Mouse (Mus musculus): ENCODE measurements around the gene Ralgps1. TPM values are rescaled to one million over a fixed set of nuclear protein-coding genes. Genes with fewer than 3 reads are reported as not detected.

Gene Ralgps1
- polyA plus RNA-seq, 1 experiment = 0.47 TPM

- Histone ChIP-seq H3K79me3 (ENCODE audit: low read depth) (peaks cover 87% of the 10 kb centered on the region), H3K4me3 (ENCODE audit: insufficient read depth, poor library complexity, severe bottlenecking) (no peak overlapping the region), H3K36me3 (ENCODE audit: control insufficient read depth, insufficient read depth) (peaks cover 75% of the 10 kb centered on the region), H3K79me2 (ENCODE audit: control insufficient read depth, insufficient read depth) (peaks cover 95% of the 10 kb centered on the region), H3K27me3 (ENCODE audit: control insufficient read depth, insufficient read depth, insufficient read length) (no peaks in the 10 kb centered on the region), H3ac (ENCODE audit: control insufficient read depth, insufficient read length, low read depth) (peak overlapping the region; percentile 52)
- TF ChIP-seq MYOD1 (IDR thresholded peaks at IDR 0.05; ENCODE audit: control insufficient read depth, insufficient read length, low read depth) = no peak
- no peak for TF ChIP-seq CEBPB (IDR thresholded peaks at IDR 0.05; ENCODE audit: low read depth)
- no peak for TF ChIP-seq MAX (IDR thresholded peaks at IDR 0.05)
- no peak for TF ChIP-seq CTCF (IDR thresholded peaks at IDR 0.05; ENCODE audit: control insufficient read depth, insufficient read depth, insufficient read length)
- TF ChIP-seq FOSL1 (IDR thresholded peaks at IDR 0.05; ENCODE audit: insufficient read depth, low read length, poor library complexity, severe bottlenecking) = no peak
These were observed 150.5 kb downstream of the Ralgps1 start for GRCm38 (mm10) chr2:33220674-33221338.

GRCm38 (mm10) chr2:33220246-33220645 is 151.0 kb downstream of the Ralgps1 start:
- H3ac ChIP-seq (ENCODE audit: control insufficient read depth, insufficient read length, low read depth) = peak overlapping the region; percentile 36
- peaks cover 70% of the 10 kb centered on the region for H3K36me3 ChIP-seq (ENCODE audit: control insufficient read depth, insufficient read depth)
- H3K4me3 ChIP-seq (ENCODE audit: insufficient read depth, poor library complexity, severe bottlenecking) = peak overlapping the region; percentile 3
- no peaks in the 10 kb centered on the region for H3K27me3 ChIP-seq (ENCODE audit: control insufficient read depth, insufficient read depth, insufficient read length)
- H3K79me3 ChIP-seq (ENCODE audit: low read depth) = peaks cover 83% of the 10 kb centered on the region
- TF ChIP-seq MAX (IDR thresholded peaks at IDR 0.05) = no peak
- TF ChIP-seq CEBPB (IDR thresholded peaks at IDR 0.05; ENCODE audit: low read depth) = no peak
- no peak for TF ChIP-seq CTCF (IDR thresholded peaks at IDR 0.05; ENCODE audit: control insufficient read depth, insufficient read depth, insufficient read length)
- no peak for TF ChIP-seq MYOG (IDR thresholded peaks at IDR 0.05; ENCODE audit: control insufficient read depth, extremely low read depth, insufficient read length)
- no peak for TF ChIP-seq FOSL1 (IDR thresholded peaks at IDR 0.05; ENCODE audit: insufficient read depth, low read length, poor library complexity, severe bottlenecking)
- no peak for TF ChIP-seq MYOD1 (IDR thresholded peaks at IDR 0.05; ENCODE audit: control insufficient read depth, insufficient read length, low read depth)
- TF ChIP-seq USF1 (IDR thresholded peaks at IDR 0.05; ENCODE audit: low read depth) = no peak
- peaks cover 90% of the 10 kb centered on the region for H3K79me2 ChIP-seq (ENCODE audit: control insufficient read depth, insufficient read depth)

GRCm38 (mm10) chr2:33219637-33220036 is 151.6 kb downstream of the Ralgps1 start:
- peaks cover 77% of the 10 kb centered on the region for H3K79me3 ChIP-seq (ENCODE audit: low read depth)
- H3K4me3 ChIP-seq (ENCODE audit: insufficient read depth, poor library complexity, severe bottlenecking) = peak overlapping the region; percentile 95
- no peak for TF ChIP-seq FOSL1 (IDR thresholded peaks at IDR 0.05; ENCODE audit: insufficient read depth, low read length, poor library complexity, severe bottlenecking)
- no peak for TF ChIP-seq MYOG (IDR thresholded peaks at IDR 0.05; ENCODE audit: control insufficient read depth, extremely low read depth, insufficient read length)
- no peak for TF ChIP-seq USF1 (IDR thresholded peaks at IDR 0.05; ENCODE audit: low read depth)
- no peak for TF ChIP-seq CTCF (IDR thresholded peaks at IDR 0.05; ENCODE audit: control insufficient read depth, insufficient read depth, insufficient read length)
- no peak for TF ChIP-seq CEBPB (IDR thresholded peaks at IDR 0.05; ENCODE audit: low read depth)
- TF ChIP-seq MYOD1 (IDR thresholded peaks at IDR 0.05; ENCODE audit: control insufficient read depth, insufficient read length, low read depth) = no peak
- no peak for TF ChIP-seq MAX (IDR thresholded peaks at IDR 0.05)
- peaks cover 64% of the 10 kb centered on the region for H3K36me3 ChIP-seq (ENCODE audit: control insufficient read depth, insufficient read depth)
- H3K27me3 ChIP-seq (ENCODE audit: control insufficient read depth, insufficient read depth, insufficient read length) = no peaks in the 10 kb centered on the region
- H3K79me2 ChIP-seq (ENCODE audit: control insufficient read depth, insufficient read depth) = peaks cover 84% of the 10 kb centered on the region
- H3ac ChIP-seq (ENCODE audit: control insufficient read depth, insufficient read length, low read depth) = peak overlapping the region; percentile 36

GRCm38 (mm10) chr2:33218903-33219625 is 152.2 kb downstream of the Ralgps1 start:
- Histone ChIP-seq H3K79me2 (ENCODE audit: control insufficient read depth, insufficient read depth) (peaks cover 78% of the 10 kb centered on the region), H3K79me3 (ENCODE audit: low read depth) (peaks cover 71% of the 10 kb centered on the region), H3ac (ENCODE audit: control insufficient read depth, insufficient read length, low read depth) (peak overlapping the region; percentile 56), H3K36me3 (ENCODE audit: control insufficient read depth, insufficient read depth) (peaks cover 58% of the 10 kb centered on the region), H3K27me3 (ENCODE audit: control insufficient read depth, insufficient read depth, insufficient read length) (no peaks in the 10 kb centered on the region), H3K4me3 (ENCODE audit: insufficient read depth, poor library complexity, severe bottlenecking) (peak overlapping the region; percentile 95)
- TF ChIP-seq CTCF (IDR thresholded peaks at IDR 0.05; ENCODE audit: control insufficient read depth, insufficient read depth, insufficient read length) (peak; percentile 19), USF1 (IDR thresholded peaks at IDR 0.05; ENCODE audit: low read depth) (no peak)

GRCm38 (mm10) chr2:33217425-33217794 is 153.9 kb downstream of the Ralgps1 start:
- Histone ChIP-seq H3K4me3 (ENCODE audit: insufficient read depth, poor library complexity, severe bottlenecking) (peak overlapping the region; percentile 95), H3K27me3 (ENCODE audit: control insufficient read depth, insufficient read depth, insufficient read length) (no peaks in the 10 kb centered on the region)
- TF ChIP-seq USF1 (IDR thresholded peaks at IDR 0.05; ENCODE audit: low read depth) (peak; percentile 62), MYOG (IDR thresholded peaks at IDR 0.05; ENCODE audit: control insufficient read depth, extremely low read depth, insufficient read length) (no peak), CTCF (IDR thresholded peaks at IDR 0.05; ENCODE audit: control insufficient read depth, insufficient read depth, insufficient read length) (no peak), MAX (IDR thresholded peaks at IDR 0.05) (no peak), MYOD1 (IDR thresholded peaks at IDR 0.05; ENCODE audit: control insufficient read depth, insufficient read length, low read depth) (no peak)

More at GRCm38 (mm10) chr2:33217425-33217794, 153.9 kb downstream of the Ralgps1 start:
- H3K79me2 ChIP-seq (ENCODE audit: control insufficient read depth, insufficient read depth) = peaks cover 61% of the 10 kb centered on the region
- peak overlapping the region; percentile 84 for H3ac ChIP-seq (ENCODE audit: control insufficient read depth, insufficient read length, low read depth)
- peaks cover 54% of the 10 kb centered on the region for H3K79me3 ChIP-seq (ENCODE audit: low read depth)
- H3K36me3 ChIP-seq (ENCODE audit: control insufficient read depth, insufficient read depth) = peaks cover 42% of the 10 kb centered on the region
